Mouse (Mus musculus) liver, embryonic 14.5 days (tissue): ENCODE data around the gene Adgra1.

ENCODE experiments used
- CTCF ChIP-seq: IDR thresholded peaks from 2 replicates; pipeline ENCODE4 v1.5.1; 2016; ENCODE audit warnings: antibody characterized with exemption, low read depth, control low read depth
- EP300 ChIP-seq: IDR thresholded peaks from 2 replicates; pipeline ENCODE4 v1.6.1; 2016; ENCODE audit warnings: antibody characterized with exemption, low read depth

- TF ChIP-seq EP300 (no peak), CTCF (no peak)
These were observed 57.8 kb downstream of the Adgra1 start for GRCm38 (mm10) chr7:139891779-139892178.
